Mouse (Mus musculus): Measurements from ENCODE around the gene Notch1.

The Notch1 gene

GRCm38 (mm10) chr2:26500027-26500598 is 16.4 kb downstream of the Notch1 start:
- no peak for DNase-seq (ENCODE audit: low spot score)

- DNase-seq (ENCODE audit: low spot score) = no peak
Measured at GRCm38 (mm10) chr2:26498694-26499093, 17.8 kb downstream of the Notch1 start.

- DNase-seq (ENCODE audit: low spot score) = peak; percentile 44
Measured at GRCm38 (mm10) chr2:26497861-26498533, 18.5 kb downstream of the Notch1 start.

- DNase-seq (ENCODE audit: low spot score) = peak; percentile 17
Measured at GRCm38 (mm10) chr2:26496451-26496850, 20.0 kb downstream of the Notch1 start.

- DNase-seq (ENCODE audit: low spot score) = no peak
Measured at GRCm38 (mm10) chr2:26495701-26496100, 20.8 kb downstream of the Notch1 start.

- DNase-seq (ENCODE audit: low spot score) = no peak
Measured at GRCm38 (mm10) chr2:26494991-26495390, 21.5 kb downstream of the Notch1 start.

- no peak for DNase-seq (ENCODE audit: low spot score)
Measured at GRCm38 (mm10) chr2:26494396-26494795, 22.1 kb downstream of the Notch1 start.

- peak; percentile 63 for DNase-seq (ENCODE audit: low spot score)
Measured at GRCm38 (mm10) chr2:26493021-26493781, 23.3 kb downstream of the Notch1 start.

- DNase-seq (ENCODE audit: low spot score) = no peak
Measured at GRCm38 (mm10) chr2:26490760-26491301, 25.6 kb downstream of the Notch1 start.

GRCm38 (mm10) chr2:26488535-26489135 is 27.8 kb downstream of the Notch1 start:
- DNase-seq (ENCODE audit: low spot score) = no peak

GRCm38 (mm10) chr2:26487322-26488021 is 29.0 kb downstream of the Notch1 start:
- no peak for DNase-seq (ENCODE audit: low spot score)

- no peak for DNase-seq (ENCODE audit: low spot score)
Measured at GRCm38 (mm10) chr2:26486835-26487321, 29.6 kb downstream of the Notch1 start.

- DNase-seq (ENCODE audit: low spot score) = no peak
Measured at GRCm38 (mm10) chr2:26486264-26486810, 30.1 kb downstream of the Notch1 start.

GRCm38 (mm10) chr2:26485710-26486109 is 30.8 kb downstream of the Notch1 start:
- DNase-seq (ENCODE audit: low spot score) = no peak

GRCm38 (mm10) chr2:26485278-26485677 is 31.2 kb downstream of the Notch1 start:
- DNase-seq (ENCODE audit: low spot score) = no peak

- DNase-seq (ENCODE audit: low spot score) = no peak
Measured at GRCm38 (mm10) chr2:26484169-26484568, 32.3 kb downstream of the Notch1 start.

GRCm38 (mm10) chr2:26483230-26483869 is 33.1 kb downstream of the Notch1 start:
- DNase-seq (ENCODE audit: low spot score) = peak; percentile 15

GRCm38 (mm10) chr2:26482824-26483223 is 33.6 kb downstream of the Notch1 start:
- DNase-seq (ENCODE audit: low spot score) = no peak

GRCm38 (mm10) chr2:26481724-26482495 is 34.6 kb downstream of the Notch1 start:
- DNase-seq (ENCODE audit: low spot score) = no peak

- DNase-seq (ENCODE audit: low spot score) = no peak
Measured at GRCm38 (mm10) chr2:26480911-26481310, 35.6 kb downstream of the Notch1 start.

Data from T-cell, adult 2 months (primary cell).